26 mouse cellular contexts compared by ENCODE assay signal in the genomic region with DNA sequence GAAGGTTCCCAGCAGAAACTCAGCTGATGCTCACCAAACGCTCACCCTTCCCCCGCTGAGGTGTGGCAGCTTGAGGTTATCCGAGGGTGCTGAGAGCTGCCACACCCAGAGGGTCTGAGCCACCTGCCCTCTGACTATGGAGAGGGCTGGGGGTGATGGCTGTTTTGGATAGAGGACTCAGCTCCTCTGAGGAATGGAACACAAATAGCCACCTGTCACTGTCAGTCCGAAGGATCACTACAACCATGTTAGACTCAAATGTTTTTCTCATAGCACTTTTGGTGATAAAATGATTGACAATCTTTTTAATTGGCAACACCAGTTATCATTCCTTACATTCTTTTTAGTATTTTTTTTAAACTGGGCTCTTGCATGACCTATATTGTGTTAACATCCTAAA.
"Had no signal": no experiment of that assay in that cellular context is flagged by ENCODE, and none has a peak within 500 bp of the region (broad histone marks: within the 10 kb centered on the region; RNA-seq: fewer than 3 reads in every experiment).

No protein-coding gene starts in this region.

- H3K27ac ChIP-seq: heart, embryonic 10.5 days; heart, embryonic 13.5 days; heart, embryonic 15.5 days; hindbrain, embryonic 13.5 days; hindbrain, embryonic 15.5 days; hindbrain, postnatal 0 days; kidney, embryonic 15.5 days; layer of hippocampus, adult 2 months; left cerebral cortex, adult 2 months; limb, embryonic 10.5 days; limb, embryonic 12.5 days; liver, embryonic 13.5 days; liver, embryonic 15.5 days had no signal

- DNase-seq: gastrocnemius, postnatal 14 days; gastrocnemius, postnatal 36 days; heart, adult 18-20 months; heart, postnatal 14 days; heart, postnatal 36 days; kidney, adult 11 months; kidney, adult 2 months; kidney, adult 9 months; kidney, postnatal 10 days; kidney, postnatal 25 days; kidney, postnatal 4 days; liver; liver, embryonic 13.5 days had no signal

- H3K4me2 ChIP-seq: heart, embryonic 13.5 days; heart, embryonic 15.5 days; hindbrain, embryonic 13.5 days; hindbrain, embryonic 15.5 days; kidney, embryonic 15.5 days; limb, embryonic 12.5 days; liver, embryonic 13.5 days; liver, embryonic 15.5 days had no signal

- H3K9me3 ChIP-seq: heart, embryonic 10.5 days; heart, embryonic 13.5 days; heart, embryonic 15.5 days; hindbrain, embryonic 13.5 days; hindbrain, embryonic 15.5 days; kidney, embryonic 15.5 days; limb, embryonic 10.5 days; liver, embryonic 13.5 days; liver, embryonic 15.5 days had no signal

- H3K4me3 ChIP-seq: heart, embryonic 10.5 days; heart, embryonic 13.5 days; heart, embryonic 15.5 days; hindbrain, embryonic 13.5 days; hindbrain, embryonic 15.5 days; kidney, embryonic 15.5 days; layer of hippocampus, adult 2 months; left cerebral cortex, adult 2 months; limb, embryonic 10.5 days; limb, embryonic 12.5 days; liver, embryonic 13.5 days; liver, embryonic 15.5 days had no signal

- H3K9ac ChIP-seq: heart, embryonic 13.5 days; heart, embryonic 15.5 days; hindbrain, embryonic 13.5 days; hindbrain, embryonic 15.5 days; kidney, embryonic 15.5 days; limb, embryonic 12.5 days; liver, embryonic 13.5 days; liver, embryonic 15.5 days had no signal

- H3K4me1 ChIP-seq: heart, embryonic 10.5 days; heart, embryonic 13.5 days; heart, embryonic 15.5 days; hindbrain, embryonic 13.5 days; hindbrain, embryonic 15.5 days; kidney, embryonic 15.5 days; limb, embryonic 10.5 days; limb, embryonic 12.5 days; liver, embryonic 13.5 days; liver, embryonic 15.5 days had no signal

- ATAC-seq: hindbrain, postnatal 0 days; intestine, embryonic 16.5 days had no signal

- H3K27me3 ChIP-seq: heart, embryonic 13.5 days; heart, embryonic 15.5 days; hindbrain, embryonic 13.5 days; hindbrain, embryonic 15.5 days; kidney, embryonic 15.5 days; limb, embryonic 12.5 days; liver, embryonic 13.5 days; liver, embryonic 15.5 days had no signal
